Mouse (Mus musculus): ENCODE data around the gene Ddx42. TPM values are rescaled to one million over a fixed set of nuclear protein-coding genes. Genes with fewer than 3 reads are reported as not detected.
"Not testable (repeated sequence)": the region's sequence is repeated elsewhere in the genome, so short reads cannot be mapped to it uniquely, and the experiment has no call there.

Gene Ddx42
- polyA plus RNA-seq, 1 experiment from 2014 or later = 67.9 TPM

DNA sequence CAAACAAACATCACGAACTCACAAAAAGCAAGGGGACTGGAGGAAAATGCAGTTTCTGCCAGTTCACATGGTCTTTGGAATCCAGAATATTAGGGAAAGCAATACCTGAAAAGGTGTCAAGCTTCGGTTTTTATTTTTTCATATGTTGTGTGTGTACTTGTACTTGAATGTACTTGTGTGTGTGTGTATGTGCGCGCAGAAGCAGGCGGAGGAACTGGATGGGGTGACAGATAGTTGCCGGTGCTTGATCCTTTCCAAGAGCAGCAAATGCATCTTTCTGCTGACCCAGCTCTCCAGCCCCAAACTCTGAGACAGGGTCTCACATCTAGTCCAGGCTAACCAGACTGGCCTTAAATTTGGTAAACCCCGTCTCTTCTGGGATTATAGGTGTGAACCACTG is 21.8 kb upstream of the Ddx42 start:
- H3K27me3 ChIP-seq (ENCODE audit: control insufficient read depth, insufficient read depth, low read length) = no peaks in the 10 kb centered on the region
- no peak overlapping the region for H3K9ac ChIP-seq (replicated peaks; ENCODE audit: low read depth, low read length)
- H3K36me3 ChIP-seq (ENCODE audit: control insufficient read depth, insufficient read depth, low read length) = peaks cover 15% of the 10 kb centered on the region
- no peak overlapping the region for H3K27ac ChIP-seq (ENCODE audit: low read length)
- WGBS = 94% methylated on average over 7 of the region's 7 CpGs
- H3K4me1 ChIP-seq (ENCODE audit: control insufficient read depth, insufficient read depth, low read length) = peaks cover 3% of the 10 kb centered on the region; the same call in 1 of the 2 replicates
- no peak overlapping the region for H3K4me2 ChIP-seq (replicated peaks; ENCODE audit: low read depth, low read length)
- ATAC-seq (ENCODE audit: insufficient number of reproducible peaks, insufficient read depth, low FRiP score, low read depth) = no peak
- H3K9me3 ChIP-seq (ENCODE audit: control insufficient read depth, low read depth, low read length) = no peaks in the 10 kb centered on the region
- H3K4me3 ChIP-seq (ENCODE audit: low read depth, low read length) = no peak overlapping the region

- no peak for ATAC-seq (ENCODE audit: insufficient number of reproducible peaks, insufficient read depth, low FRiP score, low read depth)
These were observed 21.4 kb upstream of the Ddx42 start for GRCm38 (mm10) chr11:106195341-106195740.

DNA sequence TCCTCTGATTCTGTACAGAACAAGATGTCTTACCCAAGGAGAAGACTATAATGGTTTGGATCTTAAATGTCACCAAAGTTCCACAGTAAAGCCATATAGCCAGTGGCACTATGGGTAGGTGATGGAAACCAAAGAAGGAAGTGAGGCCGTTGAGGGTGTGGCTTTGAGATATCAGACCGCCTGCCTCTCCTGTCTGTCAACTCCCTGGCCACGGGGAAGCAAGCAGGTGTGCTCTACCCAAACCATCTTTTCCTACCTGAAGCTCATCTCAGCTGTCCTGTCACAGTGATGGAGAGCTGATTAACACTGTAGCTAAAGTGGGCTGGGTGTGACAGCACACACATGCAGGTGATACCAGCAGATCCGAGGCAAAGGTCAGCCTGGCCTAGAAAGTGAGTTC is 18.4 kb upstream of the Ddx42 start:
- no peak overlapping the region for H3K27ac ChIP-seq (ENCODE audit: low read length)
- peaks cover 3% of the 10 kb centered on the region; the same call in 1 of the 2 replicates for H3K4me1 ChIP-seq (ENCODE audit: control insufficient read depth, insufficient read depth, low read length)
- H3K36me3 ChIP-seq (ENCODE audit: control insufficient read depth, insufficient read depth, low read length) = peaks cover 40% of the 10 kb centered on the region
- ATAC-seq (ENCODE audit: insufficient number of reproducible peaks, insufficient read depth, low FRiP score, low read depth) = no peak
- no peaks in the 10 kb centered on the region for H3K9me3 ChIP-seq (ENCODE audit: control insufficient read depth, low read depth, low read length)
- no peak overlapping the region for H3K4me2 ChIP-seq (replicated peaks; ENCODE audit: low read depth, low read length)
- H3K9ac ChIP-seq (replicated peaks; ENCODE audit: low read depth, low read length) = no peak overlapping the region
- WGBS = 74% methylated on average over 4 of the region's 4 CpGs
- H3K27me3 ChIP-seq (ENCODE audit: control insufficient read depth, insufficient read depth, low read length) = no peaks in the 10 kb centered on the region
- H3K4me3 ChIP-seq (ENCODE audit: low read depth, low read length) = no peak overlapping the region

More at GRCm38 (mm10) chr11:106195341-106195740, 21.4 kb upstream of the Ddx42 start:
- Histone ChIP-seq H3K36me3 (ENCODE audit: control insufficient read depth, insufficient read depth, low read length) (peaks cover 15% of the 10 kb centered on the region), H3K27ac (ENCODE audit: low read length) (no peak overlapping the region), H3K9ac (replicated peaks; ENCODE audit: low read depth, low read length) (no peak overlapping the region), H3K4me2 (replicated peaks; ENCODE audit: low read depth, low read length) (no peak overlapping the region), H3K4me3 (ENCODE audit: low read depth, low read length) (no peak overlapping the region), H3K27me3 (ENCODE audit: control insufficient read depth, insufficient read depth, low read length) (no peaks in the 10 kb centered on the region), H3K4me1 (ENCODE audit: control insufficient read depth, insufficient read depth, low read length) (peaks cover 3% of the 10 kb centered on the region; the same call in 1 of the 2 replicates), H3K9me3 (ENCODE audit: control insufficient read depth, low read depth, low read length) (no peaks in the 10 kb centered on the region)

DNA sequence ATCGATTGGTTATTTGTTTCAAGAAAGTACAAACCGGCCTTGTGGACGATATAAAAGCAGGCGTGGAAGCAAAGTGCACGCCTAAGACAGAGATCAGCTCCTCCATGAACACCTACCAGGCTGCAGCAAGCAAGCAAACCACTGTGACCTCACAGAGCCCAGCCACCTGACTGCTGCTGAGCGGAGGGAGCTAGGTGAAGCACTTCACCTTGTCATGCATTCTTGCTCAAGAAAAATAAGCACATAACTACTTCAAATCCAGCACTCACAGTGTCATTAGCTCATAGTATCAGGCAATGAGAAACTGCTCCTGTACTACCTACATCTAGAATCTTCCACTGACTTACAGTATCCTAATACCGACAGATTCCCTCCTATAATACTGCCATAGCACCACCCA is 16.7 kb upstream of the Ddx42 start:
- not testable (repeated sequence) for ATAC-seq (ENCODE audit: insufficient number of reproducible peaks, insufficient read depth, low FRiP score, low read depth)

DNA sequence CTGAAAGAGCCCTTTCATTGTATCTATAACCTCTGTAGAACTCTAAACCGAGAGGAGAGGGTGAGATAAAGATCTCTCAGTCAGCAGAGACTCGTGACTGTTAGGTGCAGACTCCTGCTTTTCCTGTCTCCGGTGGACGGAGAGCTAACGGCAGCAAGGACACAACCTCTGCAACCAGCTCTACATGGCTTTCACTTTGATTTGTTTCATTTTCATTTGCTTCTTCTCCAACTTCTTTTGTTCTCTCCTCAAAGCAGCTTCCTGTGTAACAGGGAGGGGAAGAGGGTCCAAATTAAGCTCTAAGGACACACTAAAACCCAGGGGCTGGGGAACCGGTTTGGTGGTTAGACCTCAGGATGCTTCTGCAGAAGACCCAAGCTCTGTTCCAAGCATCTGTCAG is 16.0 kb upstream of the Ddx42 start:
- WGBS = 79% methylated on average over 6 of the region's 6 CpGs

More for the DNA sequence above, 16.7 kb upstream of the Ddx42 start:
- not testable (repeated sequence) for H3K4me1 ChIP-seq (ENCODE audit: control insufficient read depth, insufficient read depth, low read length); H3K4me2 ChIP-seq (replicated peaks; ENCODE audit: low read depth, low read length); H3K27me3 ChIP-seq (ENCODE audit: control insufficient read depth, insufficient read depth, low read length); H3K4me3 ChIP-seq (ENCODE audit: low read depth, low read length); H3K9me3 ChIP-seq (ENCODE audit: control insufficient read depth, low read depth, low read length); H3K27ac ChIP-seq (ENCODE audit: low read length); H3K9ac ChIP-seq (replicated peaks; ENCODE audit: low read depth, low read length)
- 91% methylated on average over 7 of the region's 7 CpGs for WGBS
- H3K36me3 ChIP-seq (ENCODE audit: control insufficient read depth, insufficient read depth, low read length) = peaks cover 54% of the 10 kb centered on the region

DNA sequence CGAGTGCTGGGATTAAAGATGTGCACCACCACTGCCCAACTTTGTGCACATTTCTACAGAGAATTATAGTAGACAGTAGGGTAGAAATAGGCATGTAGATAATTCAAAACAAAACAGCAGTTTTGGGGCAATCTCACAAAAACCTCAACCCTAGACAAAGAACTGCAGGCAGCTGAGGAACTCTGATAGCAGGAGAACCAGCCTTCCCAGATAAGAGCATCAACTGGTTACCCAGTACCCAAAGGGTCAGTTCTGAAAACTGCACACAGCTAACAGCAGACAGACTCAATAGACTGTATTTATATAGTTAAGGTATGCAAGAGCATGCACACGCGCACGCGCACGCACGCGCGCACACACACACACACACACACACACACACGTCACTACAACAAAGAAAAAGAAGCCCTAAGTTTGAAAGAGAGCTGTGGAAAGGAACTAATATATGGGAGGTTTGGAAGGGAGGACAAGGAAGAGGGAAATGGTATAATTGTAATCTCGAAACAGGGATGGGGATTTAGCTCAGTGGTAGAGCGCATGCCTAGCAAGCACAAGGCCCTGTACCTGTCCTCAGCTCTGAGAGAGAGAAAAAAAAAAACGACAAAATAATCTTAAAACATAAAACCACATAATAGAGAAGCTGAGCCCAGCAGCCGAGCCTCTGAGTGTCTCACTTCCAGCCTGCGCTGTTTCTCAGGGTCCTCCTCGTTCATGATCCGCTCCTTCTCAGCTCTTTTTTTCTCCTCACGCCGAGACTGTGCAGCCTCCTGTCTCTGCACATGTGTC is 15.2 kb upstream of the Ddx42 start:
- no peak overlapping the region for H3K9ac ChIP-seq (replicated peaks; ENCODE audit: low read depth, low read length)
- no peaks in the 10 kb centered on the region for H3K4me1 ChIP-seq (ENCODE audit: control insufficient read depth, insufficient read depth, low read length)
- no peak for ATAC-seq (ENCODE audit: insufficient number of reproducible peaks, insufficient read depth, low FRiP score, low read depth)
- H3K36me3 ChIP-seq (ENCODE audit: control insufficient read depth, insufficient read depth, low read length) = peaks cover 65% of the 10 kb centered on the region
- 94% methylated on average over 19 of the region's 19 CpGs for WGBS
- H3K27ac ChIP-seq (ENCODE audit: low read length) = no peak overlapping the region
- H3K4me3 ChIP-seq (ENCODE audit: low read depth, low read length) = no peak overlapping the region
- no peaks in the 10 kb centered on the region for H3K27me3 ChIP-seq (ENCODE audit: control insufficient read depth, insufficient read depth, low read length)
- no peak overlapping the region for H3K4me2 ChIP-seq (replicated peaks; ENCODE audit: low read depth, low read length)
- H3K9me3 ChIP-seq (ENCODE audit: control insufficient read depth, low read depth, low read length) = no peaks in the 10 kb centered on the region

More for the DNA sequence above, 16.0 kb upstream of the Ddx42 start:
- peaks cover 60% of the 10 kb centered on the region for H3K36me3 ChIP-seq (ENCODE audit: control insufficient read depth, insufficient read depth, low read length)
- ATAC-seq (ENCODE audit: insufficient number of reproducible peaks, insufficient read depth, low FRiP score, low read depth) = no peak
- no peak overlapping the region for H3K9ac ChIP-seq (replicated peaks; ENCODE audit: low read depth, low read length)
- no peaks in the 10 kb centered on the region for H3K4me1 ChIP-seq (ENCODE audit: control insufficient read depth, insufficient read depth, low read length)
- no peak overlapping the region for H3K4me2 ChIP-seq (replicated peaks; ENCODE audit: low read depth, low read length)
- H3K27me3 ChIP-seq (ENCODE audit: control insufficient read depth, insufficient read depth, low read length) = no peaks in the 10 kb centered on the region
- H3K9me3 ChIP-seq (ENCODE audit: control insufficient read depth, low read depth, low read length) = no peaks in the 10 kb centered on the region
- no peak overlapping the region for H3K4me3 ChIP-seq (ENCODE audit: low read depth, low read length)
- no peak overlapping the region for H3K27ac ChIP-seq (ENCODE audit: low read length)

DNA sequence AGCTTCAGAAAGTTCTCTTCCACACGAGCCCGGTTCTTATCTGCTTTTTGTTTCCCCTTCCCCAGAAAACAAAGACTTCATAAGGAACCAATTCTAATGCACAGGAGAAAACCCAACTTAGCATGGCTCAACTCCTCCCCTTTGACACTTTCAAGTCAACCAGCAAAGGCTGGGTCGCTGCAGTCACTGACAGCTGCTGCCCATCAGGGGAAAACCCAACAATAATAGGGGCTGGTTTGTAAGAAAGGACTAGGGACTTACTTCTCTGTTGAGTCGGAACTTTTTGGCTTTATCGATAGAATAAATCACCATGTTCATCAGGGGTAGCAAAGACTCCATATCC is 14.6 kb upstream of the Ddx42 start, which contains the start of gene Strada:
Gene Strada (minus strand): TSS at position 46 of the 343 bp plus-strand sequence.
- WGBS = 85% methylated on average over 5 of the region's 5 CpGs
- H3K4me2 ChIP-seq (replicated peaks; ENCODE audit: low read depth, low read length) = no peak within 1 kb of the TSS
- no peaks in the 10 kb centered on the region for H3K9me3 ChIP-seq (ENCODE audit: control insufficient read depth, low read depth, low read length)
- H3K4me1 ChIP-seq (ENCODE audit: control insufficient read depth, insufficient read depth, low read length) = no peaks in the 10 kb centered on the region
- H3K9ac ChIP-seq (replicated peaks; ENCODE audit: low read depth, low read length) = no peak within 1 kb of the TSS
- peaks cover 67% of the 10 kb centered on the region for H3K36me3 ChIP-seq (ENCODE audit: control insufficient read depth, insufficient read depth, low read length)
- no peak within 1 kb of the TSS for H3K4me3 ChIP-seq (ENCODE audit: low read depth, low read length)
- no peak within 1 kb of the TSS for H3K27ac ChIP-seq (ENCODE audit: low read length)
- no peaks in the 10 kb centered on the region for H3K27me3 ChIP-seq (ENCODE audit: control insufficient read depth, insufficient read depth, low read length)
- no peak for ATAC-seq (ENCODE audit: insufficient number of reproducible peaks, insufficient read depth, low FRiP score, low read depth)

DNA sequence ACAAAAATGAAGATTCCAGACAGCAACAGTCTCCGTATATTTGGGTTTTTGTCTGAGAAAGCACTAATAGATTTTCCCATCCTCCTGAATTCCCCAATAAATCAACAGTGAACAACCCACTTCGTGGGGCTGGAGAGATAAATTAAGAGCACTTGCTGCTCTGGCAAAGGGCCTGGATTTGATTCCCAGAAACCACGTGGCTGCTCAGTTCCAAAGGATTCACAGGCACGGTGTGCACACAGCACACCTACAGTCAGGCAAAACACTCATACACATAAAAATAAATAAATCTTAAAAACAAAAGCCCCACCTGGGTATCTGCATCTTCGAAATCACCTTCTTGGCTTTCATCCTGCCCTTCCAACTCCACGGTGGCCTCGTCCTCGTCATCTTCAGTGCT is 4.0 kb upstream of the Ddx42 start:
- Histone ChIP-seq H3K9me3 (ENCODE audit: control insufficient read depth, low read depth, low read length) (no peaks in the 10 kb centered on the region), H3K27me3 (ENCODE audit: control insufficient read depth, insufficient read depth, low read length) (no peaks in the 10 kb centered on the region), H3K4me3 (ENCODE audit: low read depth, low read length) (no peak overlapping the region), H3K36me3 (ENCODE audit: control insufficient read depth, insufficient read depth, low read length) (peaks cover 42% of the 10 kb centered on the region), H3K9ac (replicated peaks; ENCODE audit: low read depth, low read length) (no peak overlapping the region), H3K4me1 (ENCODE audit: control insufficient read depth, insufficient read depth, low read length) (peaks cover 10% of the 10 kb centered on the region), H3K4me2 (replicated peaks; ENCODE audit: low read depth, low read length) (no peak overlapping the region), H3K27ac (ENCODE audit: low read length) (no peak overlapping the region)
- WGBS = 87% methylated on average over 8 of the region's 8 CpGs
- no peak for ATAC-seq (ENCODE audit: insufficient number of reproducible peaks, insufficient read depth, low FRiP score, low read depth)

- Histone ChIP-seq H3K27me3 (ENCODE audit: control insufficient read depth, insufficient read depth, low read length) (no peaks in the 10 kb centered on the region), H3K9ac (replicated peaks; ENCODE audit: low read depth, low read length) (no peak overlapping the region), H3K27ac (ENCODE audit: low read length) (no peak overlapping the region), H3K4me2 (replicated peaks; ENCODE audit: low read depth, low read length) (peak overlapping the region; percentile 50), H3K9me3 (ENCODE audit: control insufficient read depth, low read depth, low read length) (no peaks in the 10 kb centered on the region), H3K4me3 (ENCODE audit: low read depth, low read length) (peak overlapping the region; percentile 73), H3K36me3 (ENCODE audit: control insufficient read depth, insufficient read depth, low read length) (peaks cover 25% of the 10 kb centered on the region), H3K4me1 (ENCODE audit: control insufficient read depth, insufficient read depth, low read length) (peaks cover 16% of the 10 kb centered on the region)
- WGBS = 85% methylated on average over 5 of the region's 5 CpGs
- ATAC-seq (ENCODE audit: insufficient number of reproducible peaks, insufficient read depth, low FRiP score, low read depth) = no peak
These were observed 1.9 kb upstream of the Ddx42 start for GRCm38 (mm10) chr11:106214856-106215255.
